Mouse (Mus musculus): ENCODE data around the gene Ttc21b. TPM values are rescaled to one million over a fixed set of nuclear protein-coding genes. Genes with fewer than 3 reads are reported as not detected.

Gene Ttc21b
- 1.6 and 1.7 TPM in 2 replicates for polyA plus RNA-seq (2012; rRNA removed)

GRCm38 (mm10) chr2:66256220-66257131 lies at the start of gene Ttc21b:
Gene Ttc21b, minus strand, starts transcription at chr2:66256617.

Other genes with a start within 250 kb of the Ttc21b start
- 13.0 and 13.6 TPM in 2 replicates for gene Galnt3, start 131.6 kb downstream of the Ttc21b start, polyA plus RNA-seq (2012; rRNA removed)
- not detected in 2 replicates for gene Scn1a, start 184.2 kb upstream of the Ttc21b start, polyA plus RNA-seq (2012; rRNA removed)

Measured in colon, adult 2 months (tissue).